Mouse (Mus musculus) heart, postnatal 0 days (tissue): ENCODE data around the gene Eef1g.

Experiments used
- CTCF ChIP-seq: IDR thresholded peaks from 2 replicates; pipeline ENCODE4 v1.5.1; 2016; ENCODE audit warnings: antibody characterized with exemption, control low read depth, low read depth
- EP300 ChIP-seq: IDR thresholded peaks from 2 replicates; pipeline ENCODE4 v1.6.1; 2016; ENCODE audit warnings: antibody characterized with exemption, low read depth

- TF ChIP-seq EP300 = no peak
- no peak; the same call in 1 of the 2 replicates for TF ChIP-seq CTCF
Measured at GRCm38 (mm10) chr19:8929224-8930088, 37.4 kb upstream of the Eef1g start, which contains the start of the genes Rom1 and Eml3.
